Mouse (Mus musculus): ENCODE measurements around the gene C2cd5. TPM values are rescaled to one million over a fixed set of nuclear protein-coding genes. Genes with fewer than 3 reads are reported as not detected.

Gene C2cd5
- polyA plus RNA-seq, 1 experiment: 16.0 TPM

GRCm38 (mm10) chr6:143076461-143076860 is 23.5 kb downstream of the C2cd5 start:
- H3K36me3 ChIP-seq (ENCODE audit: control insufficient read depth, insufficient read depth, low read length): peaks cover 10% of the 10 kb centered on the region
- peaks cover 4% of the 10 kb centered on the region; the same call in 1 of the 2 replicates for H3K4me1 ChIP-seq (ENCODE audit: control insufficient read depth, insufficient read depth, insufficient read length)
- TF ChIP-seq CTCF (IDR thresholded peaks at IDR 0.05; ENCODE audit: extremely low read depth, insufficient read depth, insufficient read length, insufficient replicate concordance) (no peak), POLR2A (IDR thresholded peaks at IDR 0.05; ENCODE audit: low read depth, low read length) (no peak)
- WGBS: 93% methylated on average over 10 of the region's 10 CpGs
- no peak overlapping the region for H3K4me3 ChIP-seq (ENCODE audit: extremely low read depth, insufficient read depth, insufficient read length)
- no peak for DNase-seq (ENCODE audit: low read depth in 1 of 2, low spot score in 2 of 2)
- H3K27ac ChIP-seq (ENCODE audit: insufficient read depth, low read length): no peak overlapping the region
- no peaks in the 10 kb centered on the region for H3K27me3 ChIP-seq (ENCODE audit: control insufficient read depth, insufficient read depth, low read length)

- 67% methylated on average over 1 of the region's 1 CpGs for WGBS
- no peak for TF ChIP-seq CTCF (IDR thresholded peaks at IDR 0.05; ENCODE audit: extremely low read depth, insufficient read depth, insufficient read length, insufficient replicate concordance)
- TF ChIP-seq POLR2A (IDR thresholded peaks at IDR 0.05; ENCODE audit: low read depth, low read length): no peak
- Histone ChIP-seq H3K27me3 (ENCODE audit: control insufficient read depth, insufficient read depth, low read length) (no peaks in the 10 kb centered on the region), H3K4me3 (ENCODE audit: extremely low read depth, insufficient read depth, insufficient read length) (no peak overlapping the region), H3K27ac (ENCODE audit: insufficient read depth, low read length) (peak overlapping the region; percentile 22; the same call in 1 of the 2 replicates), H3K4me1 (ENCODE audit: control insufficient read depth, insufficient read depth, insufficient read length) (peaks cover 4% of the 10 kb centered on the region; the same call in 1 of the 2 replicates), H3K36me3 (ENCODE audit: control insufficient read depth, insufficient read depth, low read length) (peaks cover 5% of the 10 kb centered on the region)
- DNase-seq (ENCODE audit: low read depth in 1 of 2, low spot score in 2 of 2): peak in 1 of 2 experiments; percentile 9
Measured at GRCm38 (mm10) chr6:143073914-143074313, 26.0 kb downstream of the C2cd5 start.

- Histone ChIP-seq H3K27ac (ENCODE audit: insufficient read depth, low read length) (peak overlapping the region; percentile 10; the same call in 1 of the 2 replicates), H3K36me3 (ENCODE audit: control insufficient read depth, insufficient read depth, low read length) (peaks cover 5% of the 10 kb centered on the region), H3K4me3 (ENCODE audit: extremely low read depth, insufficient read depth, insufficient read length) (no peak overlapping the region), H3K4me1 (ENCODE audit: control insufficient read depth, insufficient read depth, insufficient read length) (peaks cover 4% of the 10 kb centered on the region; the same call in 1 of the 2 replicates), H3K27me3 (ENCODE audit: control insufficient read depth, insufficient read depth, low read length) (no peaks in the 10 kb centered on the region)
- no peak for DNase-seq (ENCODE audit: low read depth in 1 of 2, low spot score in 2 of 2)
- TF ChIP-seq CTCF (IDR thresholded peaks at IDR 0.05; ENCODE audit: extremely low read depth, insufficient read depth, insufficient read length, insufficient replicate concordance) (no peak), POLR2A (IDR thresholded peaks at IDR 0.05; ENCODE audit: low read depth, low read length) (no peak)
- 85% methylated on average over 6 of the region's 6 CpGs for WGBS
Measured at GRCm38 (mm10) chr6:143073476-143073875, 26.5 kb downstream of the C2cd5 start.

GRCm38 (mm10) chr6:143072412-143073014 is 27.4 kb downstream of the C2cd5 start:
- H3K27ac ChIP-seq (ENCODE audit: insufficient read depth, low read length): no peak overlapping the region
- TF ChIP-seq POLR2A (IDR thresholded peaks at IDR 0.05; ENCODE audit: low read depth, low read length) (no peak), CTCF (IDR thresholded peaks at IDR 0.05; ENCODE audit: extremely low read depth, insufficient read depth, insufficient read length, insufficient replicate concordance) (no peak)
- peaks cover 3% of the 10 kb centered on the region for H3K36me3 ChIP-seq (ENCODE audit: control insufficient read depth, insufficient read depth, low read length)
- 73% methylated on average over 8 of the region's 8 CpGs for WGBS
- DNase-seq (ENCODE audit: low read depth in 1 of 2, low spot score in 2 of 2): no peak
- no peak overlapping the region for H3K4me3 ChIP-seq (ENCODE audit: extremely low read depth, insufficient read depth, insufficient read length)
- H3K4me1 ChIP-seq (ENCODE audit: control insufficient read depth, insufficient read depth, insufficient read length): peaks cover 4% of the 10 kb centered on the region; the same call in 1 of the 2 replicates
- H3K27me3 ChIP-seq (ENCODE audit: control insufficient read depth, insufficient read depth, low read length): no peaks in the 10 kb centered on the region

- peaks cover 3% of the 10 kb centered on the region for H3K36me3 ChIP-seq (ENCODE audit: control insufficient read depth, insufficient read depth, low read length)
- no peak for TF ChIP-seq CTCF (IDR thresholded peaks at IDR 0.05; ENCODE audit: extremely low read depth, insufficient read depth, insufficient read length, insufficient replicate concordance)
- TF ChIP-seq POLR2A (IDR thresholded peaks at IDR 0.05; ENCODE audit: low read depth, low read length): no peak
- WGBS: 89% methylated on average over 9 of the region's 9 CpGs
Measured at GRCm38 (mm10) chr6:143070736-143071135, 29.2 kb downstream of the C2cd5 start.

GRCm38 (mm10) chr6:143070019-143070418 is 29.9 kb downstream of the C2cd5 start:
- DNase-seq (ENCODE audit: low read depth in 1 of 2, low spot score in 2 of 2): no peak
- Histone ChIP-seq H3K4me3 (ENCODE audit: extremely low read depth, insufficient read depth, insufficient read length) (no peak overlapping the region), H3K27me3 (ENCODE audit: control insufficient read depth, insufficient read depth, low read length) (no peaks in the 10 kb centered on the region), H3K4me1 (ENCODE audit: control insufficient read depth, insufficient read depth, insufficient read length) (peaks cover 4% of the 10 kb centered on the region; the same call in 1 of the 2 replicates), H3K27ac (ENCODE audit: insufficient read depth, low read length) (no peak overlapping the region), H3K36me3 (ENCODE audit: control insufficient read depth, insufficient read depth, low read length) (peaks cover 3% of the 10 kb centered on the region)
- WGBS: 86% methylated on average over 5 of the region's 5 CpGs
- no peak for TF ChIP-seq POLR2A (IDR thresholded peaks at IDR 0.05; ENCODE audit: low read depth, low read length)
- TF ChIP-seq CTCF (IDR thresholded peaks at IDR 0.05; ENCODE audit: extremely low read depth, insufficient read depth, insufficient read length, insufficient replicate concordance): no peak

More at GRCm38 (mm10) chr6:143070736-143071135, 29.2 kb downstream of the C2cd5 start:
- Histone ChIP-seq H3K4me3 (ENCODE audit: extremely low read depth, insufficient read depth, insufficient read length) (no peak overlapping the region), H3K27ac (ENCODE audit: insufficient read depth, low read length) (no peak overlapping the region), H3K27me3 (ENCODE audit: control insufficient read depth, insufficient read depth, low read length) (no peaks in the 10 kb centered on the region), H3K4me1 (ENCODE audit: control insufficient read depth, insufficient read depth, insufficient read length) (peaks cover 4% of the 10 kb centered on the region; the same call in 1 of the 2 replicates)
- no peak for DNase-seq (ENCODE audit: low read depth in 1 of 2, low spot score in 2 of 2)

- 89% methylated on average over 8 of the region's 8 CpGs for WGBS
- H3K4me1 ChIP-seq (ENCODE audit: control insufficient read depth, insufficient read depth, insufficient read length): peaks cover 4% of the 10 kb centered on the region; the same call in 1 of the 2 replicates
- no peak for DNase-seq (ENCODE audit: low read depth in 1 of 2, low spot score in 2 of 2)
- peaks cover 3% of the 10 kb centered on the region for H3K36me3 ChIP-seq (ENCODE audit: control insufficient read depth, insufficient read depth, low read length)
- no peak overlapping the region for H3K27ac ChIP-seq (ENCODE audit: insufficient read depth, low read length)
- TF ChIP-seq CTCF (IDR thresholded peaks at IDR 0.05; ENCODE audit: extremely low read depth, insufficient read depth, insufficient read length, insufficient replicate concordance) (no peak), POLR2A (IDR thresholded peaks at IDR 0.05; ENCODE audit: low read depth, low read length) (no peak)
- no peak overlapping the region for H3K4me3 ChIP-seq (ENCODE audit: extremely low read depth, insufficient read depth, insufficient read length)
- H3K27me3 ChIP-seq (ENCODE audit: control insufficient read depth, insufficient read depth, low read length): no peaks in the 10 kb centered on the region
Measured at GRCm38 (mm10) chr6:143069606-143070005, 30.3 kb downstream of the C2cd5 start.

Data from spleen, adult 2 months (tissue).